Mouse (Mus musculus): ENCODE results near the gene Syndig1l.
A peak's percentile ranks its signal among the peaks of the same experiment; 100 is the strongest.

The Syndig1l gene

DNA sequence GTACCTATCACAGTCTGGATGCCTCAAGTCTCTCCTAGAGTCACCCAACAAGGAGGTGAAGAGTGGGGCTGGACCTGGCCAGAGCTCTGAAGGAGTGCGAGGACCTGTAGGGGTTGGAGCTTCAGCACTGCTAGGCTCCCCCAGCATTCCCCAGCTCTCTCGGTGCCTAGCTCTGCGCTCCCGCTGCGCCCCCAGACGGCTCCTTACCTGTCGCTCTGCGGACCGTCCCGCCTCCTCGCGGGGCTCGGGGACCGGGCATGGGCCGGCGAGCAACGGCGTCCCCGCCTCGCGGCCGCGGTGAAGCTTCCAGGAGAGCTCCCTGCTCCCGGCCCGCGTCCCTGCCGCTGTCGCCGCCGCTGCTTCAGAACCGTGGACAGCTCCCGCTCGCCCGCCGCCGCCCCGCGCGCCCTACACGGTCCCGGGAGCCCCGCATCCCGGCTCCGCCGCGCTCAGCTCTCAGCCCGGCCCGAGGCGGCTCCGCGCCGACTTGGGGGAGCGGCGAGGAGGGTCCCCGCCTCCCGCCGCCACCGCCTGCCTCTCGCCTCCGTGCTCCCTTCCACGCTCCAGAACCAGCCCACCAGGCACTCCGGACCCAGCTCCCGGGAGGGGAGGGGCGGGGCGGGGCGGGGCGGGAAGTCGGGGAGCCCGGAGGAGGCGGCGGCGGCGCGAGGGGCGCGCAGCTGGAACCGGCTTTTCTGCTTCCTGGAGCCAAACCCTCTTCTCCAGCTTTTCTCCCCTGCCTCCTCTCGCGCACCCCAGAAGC lies at the start of gene Syndig1l:
TSS of gene Syndig1l (minus strand) at position 513 of the 763 bp plus-strand sequence.
- no peak for DNase-seq (ENCODE audit: extremely low read depth, low read depth)

DNA sequence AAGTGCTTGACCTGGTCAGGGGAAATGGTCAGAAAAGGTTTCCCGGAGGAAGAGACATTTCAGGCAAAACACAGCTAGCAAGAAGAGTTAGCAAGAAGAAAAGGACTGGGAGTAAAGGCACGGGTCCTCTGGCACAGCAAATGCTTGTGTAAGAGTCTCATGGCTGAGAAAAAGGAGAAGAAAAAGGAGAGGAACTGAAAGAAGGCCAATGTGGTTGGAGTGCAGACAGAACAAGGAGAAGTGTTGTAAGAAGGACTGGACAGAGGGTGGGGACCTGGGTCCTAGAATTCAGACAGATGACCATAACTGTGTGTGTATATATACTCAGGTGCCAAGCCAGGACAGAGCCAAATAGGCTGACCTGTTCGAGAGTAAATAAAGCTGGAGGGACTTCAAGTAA lies 49.5 kb upstream of the Syndig1l start:
- no peak for DNase-seq (ENCODE audit: extremely low read depth, low read depth)

DNA sequence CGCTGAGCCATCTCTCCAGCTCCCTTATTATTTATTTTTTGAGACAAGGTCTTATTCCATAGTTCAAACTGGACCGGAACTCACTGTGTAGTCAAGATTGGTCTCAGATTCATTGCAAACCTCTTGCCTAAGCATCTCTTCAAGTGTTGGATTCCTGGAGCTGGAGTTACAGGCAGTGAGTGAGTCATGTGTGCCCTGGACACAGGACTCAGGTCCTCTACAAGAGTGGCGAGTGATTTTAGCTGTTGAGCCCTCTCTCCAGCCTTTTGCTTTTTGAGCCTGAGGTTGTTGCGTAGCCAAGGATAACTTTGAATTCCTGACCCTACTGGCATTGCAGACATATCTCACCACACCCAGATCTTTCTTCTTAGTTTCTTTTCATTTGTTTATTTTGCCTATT lies 47.1 kb upstream of the Syndig1l start:
- DNase-seq (ENCODE audit: extremely low read depth, low read depth), result no peak

DNA sequence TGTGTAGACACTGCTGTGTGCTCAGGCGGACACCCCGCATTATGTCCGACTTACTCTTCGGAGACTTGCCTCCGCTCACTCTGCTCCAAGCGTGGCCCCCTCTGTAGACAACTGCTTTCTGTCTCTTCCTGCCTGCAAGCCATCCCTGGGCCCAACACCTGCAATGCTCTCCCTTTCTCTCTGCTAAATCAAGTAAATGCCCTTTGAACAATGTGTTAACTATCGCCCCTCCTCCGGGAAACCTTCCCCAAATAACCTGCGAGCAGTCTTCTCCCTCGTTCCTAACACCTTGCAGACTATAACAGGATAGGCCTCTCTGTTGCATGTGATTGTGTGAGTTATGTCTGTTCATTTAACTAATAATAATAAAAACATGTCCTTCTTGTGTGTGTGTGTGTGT lies 44.9 kb upstream of the Syndig1l start:
- DNase-seq (ENCODE audit: extremely low read depth, low read depth), result no peak

DNA sequence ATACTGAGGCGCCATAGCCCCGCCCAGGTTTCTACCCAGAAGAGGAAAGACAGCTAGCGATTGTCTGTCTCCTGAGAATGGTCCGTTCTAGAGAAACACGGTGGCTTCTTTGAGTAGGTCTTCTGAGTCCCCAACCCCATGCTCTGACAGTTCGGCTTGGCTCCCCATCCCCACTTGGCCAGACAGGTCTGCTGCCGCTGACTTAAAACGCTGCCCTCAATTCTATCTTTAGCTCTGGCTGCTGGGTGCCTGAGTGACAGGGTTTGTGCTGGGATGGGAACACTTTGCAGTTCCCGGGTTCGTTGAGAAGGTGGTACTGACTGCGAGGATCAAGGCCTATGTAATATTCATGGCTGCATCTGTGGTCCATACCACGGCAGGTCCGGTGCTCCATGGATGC lies 34.7 kb upstream of the Syndig1l start:
- DNase-seq (ENCODE audit: extremely low read depth, low read depth), result no peak

DNA sequence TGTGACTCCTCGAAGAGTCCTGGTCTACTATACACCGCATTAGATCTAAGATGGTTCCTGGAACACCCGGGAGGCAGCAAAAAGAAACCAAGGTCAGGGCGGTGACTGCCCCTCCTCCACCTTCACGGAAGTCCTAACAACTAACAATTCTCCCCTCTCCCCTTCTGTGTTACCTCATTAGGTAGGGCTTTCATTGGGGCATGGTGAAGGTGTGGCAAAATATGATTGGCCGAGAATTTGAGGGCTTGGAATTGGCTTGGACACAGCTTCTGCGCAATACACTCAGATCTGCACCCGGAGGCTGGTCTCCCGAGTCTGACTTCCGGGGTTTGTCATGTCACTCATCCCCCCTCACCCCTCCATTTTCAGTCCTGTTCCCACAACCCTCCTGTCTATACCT lies 29.8 kb upstream of the Syndig1l start:
- DNase-seq (ENCODE audit: extremely low read depth, low read depth), result no peak

DNA sequence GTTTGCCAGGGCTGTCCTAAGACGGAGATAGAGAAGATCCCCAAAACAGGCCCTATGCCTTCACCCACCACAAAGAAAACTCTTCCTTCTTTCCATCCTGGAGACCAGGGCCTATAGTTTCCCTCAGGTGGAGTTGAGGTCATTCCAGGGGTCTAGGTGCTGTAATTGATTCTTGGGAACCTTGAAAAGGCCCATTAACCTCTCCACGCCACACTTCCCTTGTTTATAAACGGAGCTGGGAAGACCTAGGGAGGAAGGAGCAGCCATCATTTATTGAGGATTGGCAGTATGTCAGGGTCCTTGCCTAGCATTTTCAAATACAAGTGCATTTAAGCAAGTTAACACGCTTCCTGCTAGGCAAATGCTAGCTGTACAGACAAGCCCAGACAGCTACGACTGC lies 28.8 kb upstream of the Syndig1l start:
- DNase-seq (ENCODE audit: extremely low read depth, low read depth), result no peak

DNA sequence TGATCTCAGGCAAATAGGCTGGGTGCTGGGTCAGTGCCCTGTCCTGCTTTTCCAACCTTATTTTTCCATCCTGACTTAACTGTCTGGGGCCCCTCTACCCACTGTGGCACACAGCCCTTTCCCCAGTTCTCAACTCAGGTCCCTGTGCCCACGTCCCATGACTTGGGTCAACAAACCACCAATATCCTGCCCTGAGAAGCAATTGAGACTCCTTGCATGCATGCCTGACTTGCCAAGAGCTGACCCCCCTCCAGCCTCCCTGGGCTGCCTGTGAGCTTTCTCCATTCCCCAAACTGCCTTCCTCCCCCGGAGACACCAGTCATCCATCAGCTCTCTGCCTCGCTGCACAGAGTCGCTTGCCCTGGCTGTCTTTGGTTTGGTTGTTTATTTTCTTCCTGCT lies 28.4 kb upstream of the Syndig1l start:
- no peak for DNase-seq (ENCODE audit: extremely low read depth, low read depth)

DNA sequence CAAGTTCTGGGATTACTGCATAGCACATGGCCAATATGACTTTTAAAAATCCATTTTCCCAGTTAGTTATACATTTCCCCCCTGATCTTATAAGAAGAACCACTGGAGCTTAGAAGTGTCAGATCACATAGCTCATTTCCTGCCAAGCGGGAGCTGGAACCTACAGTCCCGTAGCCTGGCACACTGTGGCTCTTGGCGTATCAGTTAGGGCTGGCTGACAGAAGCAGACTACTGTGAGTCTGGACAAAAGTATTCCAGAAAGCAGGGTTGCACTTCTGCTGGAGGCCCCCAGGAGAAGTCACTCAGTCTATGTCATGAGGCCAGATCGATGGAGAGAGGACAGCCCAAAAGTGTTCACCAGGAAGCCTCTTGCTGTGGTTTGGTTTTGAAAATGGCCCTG lies 27.8 kb upstream of the Syndig1l start:
- DNase-seq (ENCODE audit: extremely low read depth, low read depth), result no peak

DNA sequence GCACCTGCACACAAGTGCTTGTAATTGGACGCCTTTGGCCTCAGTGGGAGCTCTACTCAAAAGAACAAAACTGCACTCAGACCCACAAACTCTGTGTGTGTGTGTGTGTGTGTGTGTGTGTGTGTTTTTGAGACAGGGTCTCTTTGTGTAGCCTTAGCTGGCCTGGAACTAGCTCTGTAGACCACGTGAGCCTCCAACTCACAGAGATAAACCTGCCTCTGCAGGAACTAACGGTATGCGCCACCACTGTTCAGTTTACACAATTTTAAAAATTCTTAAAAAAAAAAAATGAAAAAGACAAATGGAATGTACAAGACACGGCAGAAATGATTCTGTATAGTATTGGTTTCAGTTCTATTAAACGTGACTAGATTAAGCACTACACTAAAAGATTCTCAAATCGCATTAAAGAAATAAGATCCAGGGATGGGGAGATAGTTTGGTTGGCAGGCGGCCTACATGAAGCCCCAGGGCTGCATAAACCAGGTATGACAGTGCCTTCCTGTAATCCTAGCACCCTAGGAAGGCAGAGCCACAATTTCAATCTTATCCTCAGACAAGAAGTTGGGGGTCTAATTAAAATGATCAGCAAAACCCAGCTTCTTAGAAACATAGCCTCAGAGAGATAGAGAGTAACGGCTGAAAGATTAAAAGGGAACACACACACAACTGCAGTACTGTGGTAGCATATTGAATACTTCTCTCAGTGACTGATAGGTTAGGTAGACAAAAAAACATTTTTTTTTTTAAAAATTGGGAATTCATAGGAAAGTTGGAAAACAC lies 20.0 kb upstream of the Syndig1l start:
- no peak for DNase-seq (ENCODE audit: extremely low read depth, low read depth)

DNA sequence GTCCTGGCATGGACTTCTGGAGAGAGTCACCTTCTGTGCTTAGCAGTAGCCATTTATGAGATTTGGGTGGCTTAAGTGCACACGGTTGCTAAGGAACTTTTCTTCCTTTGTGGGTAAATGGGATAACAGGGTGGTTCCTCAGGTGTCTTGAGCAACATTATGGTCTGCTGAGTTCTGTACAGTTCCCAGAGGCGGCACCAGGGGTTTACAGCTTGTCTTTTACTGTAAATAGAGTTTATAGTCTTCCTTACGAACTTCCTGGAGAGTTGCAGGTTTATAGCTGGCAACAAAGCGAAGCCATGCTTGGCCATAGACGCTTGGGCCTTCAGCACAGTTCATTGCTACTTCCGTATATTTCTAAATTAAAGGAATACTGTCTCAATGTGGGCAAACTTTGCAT lies 15.9 kb upstream of the Syndig1l start:
- no peak for DNase-seq (ENCODE audit: extremely low read depth, low read depth)

DNA sequence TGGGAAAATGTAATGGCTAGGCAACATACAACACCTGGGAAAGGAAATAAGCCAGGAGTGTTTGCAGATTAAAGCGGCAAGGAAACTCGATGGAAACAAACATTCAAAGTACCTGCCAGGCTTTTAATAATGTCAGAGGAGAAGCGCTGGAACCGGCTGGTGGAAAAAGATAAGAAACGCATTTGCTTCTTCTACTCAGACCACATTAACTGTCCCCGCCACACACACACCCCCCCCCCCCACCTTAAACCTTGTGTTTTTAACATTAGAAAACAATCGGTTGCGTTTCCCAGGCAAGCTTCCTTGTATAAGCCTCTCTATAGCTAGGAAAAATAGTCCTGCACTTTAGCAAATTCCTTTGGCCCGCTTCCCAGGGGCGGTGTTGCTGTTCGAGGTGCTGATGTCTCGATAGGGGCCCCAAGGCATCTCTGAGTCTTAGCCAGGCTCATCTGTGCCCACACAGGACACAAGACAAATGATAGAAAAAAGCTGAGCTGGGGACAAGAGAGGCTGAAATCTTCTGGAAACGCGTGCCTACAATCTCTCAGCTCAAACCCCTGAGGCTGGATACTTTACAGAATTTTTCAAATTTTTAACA lies 11.3 kb upstream of the Syndig1l start:
- DNase-seq (ENCODE audit: extremely low read depth, low read depth), result peak; percentile 80

DNA sequence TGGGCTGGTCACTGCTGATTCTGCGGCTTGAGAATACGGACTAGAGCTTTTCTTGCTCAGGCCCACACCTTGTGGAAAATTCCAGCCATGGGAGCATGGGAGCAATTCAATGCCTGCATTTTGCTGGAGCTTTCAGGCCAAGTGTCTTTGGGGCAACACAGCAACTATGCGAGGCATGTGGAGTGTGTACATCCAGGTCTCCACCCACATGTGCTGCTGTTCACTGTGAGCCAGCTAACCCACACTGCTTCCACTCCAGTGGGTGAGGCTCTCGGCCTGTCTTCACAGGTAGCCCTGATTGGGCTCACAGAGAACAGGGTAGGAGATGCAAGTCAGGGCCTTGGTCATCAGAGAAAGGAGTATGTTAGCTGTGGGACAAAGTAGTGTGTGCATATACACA lies 9.2 kb upstream of the Syndig1l start:
- no peak for DNase-seq (ENCODE audit: extremely low read depth, low read depth)

DNA sequence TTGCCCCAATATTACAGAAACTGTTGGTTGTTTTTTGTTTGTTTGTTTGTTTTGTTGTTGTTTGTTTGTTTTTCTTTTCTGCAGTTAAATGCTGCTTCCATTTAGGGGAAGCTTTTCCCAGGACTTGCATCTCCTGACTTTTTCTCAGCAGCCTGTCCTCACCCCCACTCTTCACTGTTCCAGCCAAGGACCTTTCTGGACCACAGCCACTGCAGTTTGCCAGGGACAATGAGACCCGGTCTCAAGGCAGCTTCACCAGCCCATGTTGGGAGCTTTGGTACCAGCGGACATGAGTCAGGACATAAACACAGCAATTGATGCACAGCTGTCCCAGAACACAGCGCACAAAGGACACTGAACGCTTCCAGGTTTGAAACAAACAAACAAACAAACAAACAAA lies 8.3 kb upstream of the Syndig1l start:
- DNase-seq (ENCODE audit: extremely low read depth, low read depth), result no peak

DNA sequence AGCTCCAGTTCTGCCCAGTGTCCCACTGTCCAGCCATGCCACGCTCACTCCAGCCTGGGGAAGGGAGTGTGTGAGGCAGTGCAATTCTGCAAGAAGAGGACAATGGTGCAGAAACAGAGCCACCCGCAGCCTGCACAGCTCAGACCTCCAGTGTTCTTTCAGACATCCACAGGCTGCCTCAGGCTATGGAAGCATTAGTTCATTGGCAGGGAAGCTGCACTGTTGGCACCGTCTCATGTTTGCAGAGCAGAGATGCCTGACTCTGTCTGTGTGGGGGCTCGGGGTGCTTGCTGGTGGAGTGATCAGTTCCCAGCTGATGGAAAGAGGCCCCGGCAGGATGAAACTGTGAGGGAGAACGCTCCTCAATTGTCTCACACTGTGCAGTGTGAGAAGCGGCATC lies 4.0 kb upstream of the Syndig1l start:
- no peak for DNase-seq (ENCODE audit: extremely low read depth, low read depth)

DNA sequence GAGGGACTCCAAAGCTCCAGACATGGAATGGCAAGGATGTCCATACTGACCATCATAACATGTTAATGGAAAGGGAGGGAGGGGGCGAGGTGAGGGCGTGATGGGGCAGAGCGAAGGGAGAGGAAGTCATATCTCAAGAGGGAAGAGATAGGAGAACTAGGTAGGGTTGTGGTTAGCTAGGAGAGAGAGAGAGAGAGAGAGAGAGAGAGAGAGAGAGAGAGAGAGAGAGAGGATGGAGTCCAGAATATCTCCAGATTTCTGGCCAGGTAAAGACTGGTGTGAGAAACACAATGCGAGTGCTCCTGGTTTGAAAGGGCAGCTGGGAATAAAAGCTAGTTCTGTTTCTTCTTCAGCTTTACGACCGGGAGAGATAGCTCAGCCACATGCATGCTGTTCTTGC lies 6.5 kb downstream of the Syndig1l start:
- DNase-seq (ENCODE audit: extremely low read depth, low read depth), result no peak

DNA sequence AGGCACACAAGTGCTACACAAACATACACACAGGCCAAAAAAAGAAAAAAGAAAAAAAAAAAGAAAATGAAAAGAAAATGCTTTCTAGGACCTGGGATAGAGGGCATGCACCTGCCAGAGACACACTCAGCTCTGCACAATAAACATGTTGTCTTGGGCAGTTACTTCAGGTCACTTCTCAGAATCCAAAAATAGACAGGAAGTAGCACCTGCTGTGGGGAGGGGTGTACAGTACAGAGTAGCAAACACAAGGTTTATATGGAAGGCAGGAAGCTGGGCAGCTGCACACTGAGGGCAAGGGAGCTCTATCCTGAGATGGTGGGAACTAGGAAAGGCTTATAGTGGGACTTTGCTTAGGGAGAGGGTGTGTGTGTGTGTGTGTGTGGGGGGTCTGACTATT lies 7.3 kb downstream of the Syndig1l start:
- no peak for DNase-seq (ENCODE audit: extremely low read depth, low read depth)

DNA sequence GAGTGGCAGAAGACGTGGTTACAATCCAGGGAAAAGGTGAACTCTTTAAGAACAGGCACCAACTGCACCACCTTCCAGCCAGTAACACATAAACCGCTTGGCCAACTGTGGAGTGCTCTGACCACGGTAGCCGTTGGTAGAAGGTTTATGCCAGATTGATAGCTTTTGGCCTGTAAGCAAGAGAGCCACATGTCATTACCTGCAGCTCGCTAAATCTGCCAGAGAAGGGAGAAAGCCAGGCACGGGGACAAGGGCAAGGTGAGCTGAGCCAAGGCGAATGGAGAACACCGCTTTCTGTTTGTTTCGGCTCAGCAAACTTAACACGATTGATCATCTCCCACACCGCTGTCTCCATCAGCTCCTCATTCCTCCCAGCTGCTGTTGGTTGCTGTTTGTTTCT lies 9.6 kb downstream of the Syndig1l start:
- no peak for DNase-seq (ENCODE audit: extremely low read depth, low read depth)

DNA sequence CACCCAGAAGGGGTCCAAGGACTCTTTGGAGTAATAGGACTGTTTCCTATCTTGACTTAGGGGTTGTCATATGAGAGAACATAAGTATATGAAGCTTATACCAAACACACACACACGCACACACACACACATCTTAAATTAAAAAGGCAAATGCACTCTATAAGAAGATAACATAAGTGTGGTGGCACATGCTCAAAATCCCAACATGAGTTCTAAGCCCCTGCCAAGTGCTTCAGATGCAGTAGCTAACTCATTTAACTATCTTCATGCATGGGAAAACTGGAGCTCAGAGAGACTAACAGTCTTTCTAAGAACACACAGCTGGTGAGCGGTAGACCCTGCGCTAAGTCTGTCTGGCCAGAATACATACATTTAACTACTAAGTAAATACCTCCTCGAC lies 11.1 kb downstream of the Syndig1l start:
- DNase-seq (ENCODE audit: extremely low read depth, low read depth), result no peak

DNA sequence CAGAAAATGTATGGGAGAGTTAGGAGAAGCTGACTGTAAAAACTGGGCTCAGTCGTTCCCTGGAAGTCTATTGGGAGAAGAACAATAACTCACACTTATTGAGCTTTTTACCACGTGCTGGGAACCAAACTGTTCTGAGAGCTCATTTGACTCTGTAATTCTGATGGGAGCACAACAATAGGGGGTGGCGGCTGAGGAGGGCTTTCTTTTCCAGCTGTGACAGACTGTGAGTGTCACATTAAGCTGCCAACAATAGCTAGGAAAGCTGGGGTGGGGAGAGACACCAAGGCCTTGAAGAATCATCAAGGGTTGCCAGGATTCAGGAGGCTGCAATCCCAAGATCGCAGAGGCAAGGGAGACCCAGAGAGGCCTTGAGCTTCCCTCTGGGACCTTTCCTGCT lies 12.5 kb downstream of the Syndig1l start:
- DNase-seq (ENCODE audit: extremely low read depth, low read depth), result no peak

DNA sequence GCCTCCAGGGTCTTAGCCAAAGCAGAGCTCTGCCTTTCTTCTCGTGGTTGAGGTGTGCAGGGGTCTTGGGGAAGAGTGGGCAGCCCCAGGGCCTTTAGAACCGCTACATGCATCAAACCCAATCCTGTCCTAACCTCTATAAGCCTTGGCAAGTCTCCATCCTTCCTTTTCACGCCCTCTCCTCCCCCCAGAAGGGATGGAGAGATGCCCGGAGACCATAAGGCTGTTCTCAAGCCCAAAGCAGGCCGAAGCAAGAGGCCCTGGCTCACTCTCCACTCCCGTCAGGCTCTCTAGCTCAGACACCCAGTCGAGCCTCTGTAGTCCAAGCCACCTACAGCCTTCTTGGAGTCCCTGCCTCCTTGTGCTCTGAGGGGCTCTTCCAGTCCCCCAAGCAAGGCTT lies 14.1 kb downstream of the Syndig1l start:
- DNase-seq (ENCODE audit: extremely low read depth, low read depth), result no peak

DNA sequence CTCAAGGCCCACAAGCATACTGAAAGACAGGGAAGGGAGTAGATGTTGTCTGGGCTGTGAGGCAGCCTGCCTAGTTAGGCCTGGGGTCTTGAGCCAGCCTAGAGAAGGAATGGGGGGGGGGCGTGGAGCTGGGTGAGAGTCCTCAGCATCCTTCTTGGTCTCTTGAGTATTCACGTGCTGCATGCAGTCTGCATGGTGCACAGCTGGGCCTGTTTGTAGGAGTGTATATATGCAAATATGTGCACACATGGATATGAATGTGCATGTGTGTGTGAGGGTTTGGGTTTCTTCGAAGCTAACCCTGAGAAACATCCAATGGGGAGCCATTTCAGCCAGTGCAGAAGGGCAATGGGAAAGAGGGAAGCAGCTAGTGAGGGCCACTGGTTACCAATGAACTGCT lies 22.6 kb downstream of the Syndig1l start:
- DNase-seq (ENCODE audit: extremely low read depth, low read depth), result no peak
